Mouse (Mus musculus) midbrain, embryonic 14.5 days (tissue): ENCODE measurements around the gene Klf9. TPM values are rescaled to one million over a fixed set of nuclear protein-coding genes. Genes with fewer than 3 reads are reported as not detected.

Experiments used
- ATAC-seq: fragments of 200-750 bp; cut with Nextera tagmentation; 2 replicates; pipeline ENCODE4 v1.8.0; 2017; ENCODE audit warnings: moderate number of reproducible peaks, moderate library complexity; ENCODE audit not compliant: low FRiP score, low TSS enrichment
- DNase-seq: peaks from one replicate; pipeline ENCODE4 v3.0.0-alpha.2; 2015
- H3K27ac ChIP-seq: fragments of 300-500 bp; sonication (generic); replicated peaks from 2 replicates; pipeline ENCODE4 v1.5.1; 2014; ENCODE audit warnings: mild to moderate bottlenecking, low read depth, low read length, moderate library complexity
- H3K27me3 ChIP-seq: fragments of 300-500 bp; sonication (generic); 2 replicates; pipeline ENCODE4 v1.6.1; 2014; ENCODE audit warnings: low read length, control low read depth, mixed read lengths; ENCODE audit not compliant: control insufficient read depth, insufficient read depth
- H3K36me3 ChIP-seq: fragments of 300-500 bp; sonication (generic); 2 replicates; pipeline ENCODE4 v1.6.1; 2014; ENCODE audit warnings: low read length, control low read depth; ENCODE audit not compliant: control insufficient read depth, insufficient read depth
- H3K4me1 ChIP-seq: fragments of 300-500 bp; sonication (generic); 2 replicates; pipeline ENCODE4 v1.6.1; 2014; ENCODE audit warnings: mild to moderate bottlenecking, antibody characterized with exemption, low read length, control low read depth; ENCODE audit not compliant: control insufficient read depth, insufficient read depth
- H3K4me2 ChIP-seq: fragments of 300-500 bp; sonication (generic); 2 replicates; pipeline ENCODE4 v1.6.1; 2014; ENCODE audit warnings: mild to moderate bottlenecking, low read length, moderate library complexity
- H3K4me3 ChIP-seq: fragments of 300-500 bp; sonication (generic); replicated peaks from 2 replicates; pipeline ENCODE4 v1.5.1; 2014; ENCODE audit warnings: low read depth, low read length
- H3K9ac ChIP-seq: fragments of 300-500 bp; sonication (generic); replicated peaks from 2 replicates; pipeline ENCODE4 v1.6.1; 2014; ENCODE audit warnings: mild to moderate bottlenecking, low read length, moderate library complexity
- H3K9me3 ChIP-seq: fragments of 300-500 bp; sonication (generic); 2 replicates; pipeline ENCODE4 v1.6.1; 2016; ENCODE audit warnings: low read length, control low read depth, mixed read lengths; ENCODE audit not compliant: control insufficient read depth
- WGBS: fragments of 180-500 bp; shearing (Covaris S2); extraction: QIAGEN DNeasy Blood & Tissue Kit; methylation state at CpG from one replicate; pipeline ENCODE4 v1.1.7; 2014; 5-methylcytosine and 5-hydroxymethylcytosine counted together
- polyA plus RNA-seq: library from polyadenylated mRNA; unstranded; fragments of >200 nt; fragmentation: Nextera tagmentation; extraction: Ambion mirVana; gene quantifications from 2 replicates; pipeline ENCODE4 v1.2.1, GENCODE M21; 2014

Gene Klf9
- polyA plus RNA-seq, 1 experiment from 2014 or later: 0.93 TPM

DNA sequence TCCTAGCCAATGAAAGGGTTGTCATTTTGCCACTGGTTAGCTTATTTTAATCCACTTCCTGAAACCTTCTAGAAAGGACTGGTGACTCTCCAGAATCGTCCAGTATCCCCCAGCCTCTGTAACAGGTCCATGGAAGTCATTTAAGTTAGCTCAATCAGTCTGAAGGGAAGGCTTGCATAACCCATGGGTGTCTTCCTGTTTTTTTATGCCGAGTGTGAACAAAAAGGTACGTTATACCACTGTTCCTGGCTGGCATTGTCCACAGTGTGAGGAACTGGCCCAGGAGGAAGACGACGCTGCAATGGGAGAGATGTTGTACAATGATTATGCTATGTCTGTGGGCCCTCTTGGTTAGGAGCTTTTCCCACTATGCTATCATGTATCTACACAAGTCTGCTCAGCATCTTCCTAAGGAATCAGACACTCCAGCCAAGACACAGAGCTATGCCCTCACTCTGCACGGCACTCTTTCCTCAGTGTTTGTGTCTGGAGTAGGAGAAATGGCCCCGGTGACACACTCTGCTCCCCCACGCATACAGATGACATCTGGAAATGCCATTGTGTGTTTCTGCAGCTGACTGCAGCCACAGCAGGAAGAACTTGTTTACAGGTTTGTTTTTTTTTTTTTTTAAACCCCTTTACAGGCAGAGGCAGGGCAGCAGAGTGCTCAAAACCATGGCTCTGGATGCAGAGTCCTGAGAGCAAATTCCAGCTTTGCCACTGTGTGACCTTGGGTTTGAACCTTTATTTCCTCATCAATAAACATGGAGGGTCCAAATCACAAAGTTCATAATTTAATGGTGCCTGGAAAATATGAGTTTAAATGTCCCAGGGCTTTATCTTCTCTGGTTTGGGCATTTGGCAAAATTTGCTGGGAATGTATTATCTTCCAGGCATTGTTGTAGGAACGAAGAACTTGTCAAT, 15.5 kb upstream of the Klf9 start:
- Histone ChIP-seq H3K27me3 (no peaks in the 10 kb centered on the region), H3K9me3 (no peaks in the 10 kb centered on the region), H3K4me3 (no peak overlapping the region), H3K4me1 (no peaks in the 10 kb centered on the region), H3K27ac (no peak overlapping the region), H3K9ac (no peak overlapping the region), H3K36me3 (no peaks in the 10 kb centered on the region), H3K4me2 (no peak overlapping the region)
- DNase-seq (no peak), ATAC-seq (no peak)
- 82% methylated on average over 9 of the region's 9 CpGs for WGBS

- H3K9me3 ChIP-seq: no peaks in the 10 kb centered on the region
- H3K36me3 ChIP-seq: no peaks in the 10 kb centered on the region
- H3K4me2 ChIP-seq: no peak overlapping the region
- H3K4me1 ChIP-seq: no peaks in the 10 kb centered on the region
- H3K4me3 ChIP-seq: no peak overlapping the region
- H3K9ac ChIP-seq: no peak overlapping the region
- H3K27me3 ChIP-seq: peaks cover 12% of the 10 kb centered on the region
- ATAC-seq: no peak
- no peak overlapping the region for H3K27ac ChIP-seq
- 98% methylated on average over 2 of the region's 2 CpGs for WGBS
- DNase-seq: no peak
Observed at GRCm38 (mm10) chr19:23129908-23130307, 11.1 kb upstream of the Klf9 start.

DNA sequence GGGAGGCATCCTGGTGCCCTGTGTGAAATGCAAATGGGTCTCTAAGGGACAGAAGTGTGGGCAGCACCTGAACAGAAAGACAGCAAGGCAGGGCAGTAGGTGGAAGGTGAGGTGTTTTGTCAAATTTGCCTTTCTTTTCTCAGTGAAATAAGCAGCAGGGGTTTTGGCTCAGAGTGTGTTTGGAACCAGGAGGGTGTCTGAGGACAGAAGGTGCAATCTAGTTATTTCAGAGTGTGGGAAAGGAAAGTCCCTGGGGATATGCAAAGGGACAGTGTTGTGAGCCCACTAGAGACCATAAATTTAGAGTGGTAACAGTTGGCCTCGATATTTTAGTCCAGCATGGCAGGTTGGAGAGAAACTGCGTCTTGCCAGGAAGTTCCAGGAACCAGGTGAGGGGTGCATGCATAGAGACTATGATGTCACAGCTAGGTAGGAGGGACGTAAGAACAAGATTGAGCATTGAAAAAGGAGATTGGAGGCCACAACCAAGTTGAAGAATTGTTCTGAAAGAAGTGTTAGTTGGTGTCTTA, 8.9 kb upstream of the Klf9 start:
- 62% methylated on average over 3 of the region's 3 CpGs for WGBS
- Histone ChIP-seq H3K9ac (no peak overlapping the region), H3K27ac (no peak overlapping the region), H3K4me1 (peaks cover 18% of the 10 kb centered on the region), H3K27me3 (peaks cover 29% of the 10 kb centered on the region), H3K9me3 (no peaks in the 10 kb centered on the region), H3K36me3 (no peaks in the 10 kb centered on the region), H3K4me3 (no peak overlapping the region), H3K4me2 (no peak overlapping the region)
- ATAC-seq: no peak
- no peak for DNase-seq

GRCm38 (mm10) chr19:23132720-23133426, 8.2 kb upstream of the Klf9 start:
- Histone ChIP-seq H3K36me3 (no peaks in the 10 kb centered on the region), H3K9ac (no peak overlapping the region), H3K9me3 (no peaks in the 10 kb centered on the region), H3K4me1 (peaks cover 18% of the 10 kb centered on the region), H3K4me2 (no peak overlapping the region), H3K4me3 (no peak overlapping the region), H3K27me3 (peaks cover 35% of the 10 kb centered on the region), H3K27ac (no peak overlapping the region)
- ATAC-seq: no peak
- WGBS: 34% methylated on average over 7 of the region's 7 CpGs
- no peak for DNase-seq

GRCm38 (mm10) chr19:23133427-23134094, 7.5 kb upstream of the Klf9 start:
- H3K27me3 ChIP-seq: peaks cover 37% of the 10 kb centered on the region

GRCm38 (mm10) chr19:23134095-23134440, 7.0 kb upstream of the Klf9 start:
- H3K4me2 ChIP-seq: peak overlapping the region; percentile 89
- under 1% methylated on average over 14 of the region's 14 CpGs for WGBS
- peak; percentile 41 for DNase-seq
- peaks cover 37% of the 10 kb centered on the region for H3K27me3 ChIP-seq
- H3K36me3 ChIP-seq: no peaks in the 10 kb centered on the region
- no peak overlapping the region for H3K9ac ChIP-seq
- peaks cover 18% of the 10 kb centered on the region for H3K4me1 ChIP-seq
- ATAC-seq: no peak; the same call in 1 of the 2 replicates
- H3K4me3 ChIP-seq: peak overlapping the region; percentile 40
- no peak overlapping the region for H3K27ac ChIP-seq
- H3K9me3 ChIP-seq: no peaks in the 10 kb centered on the region

More at GRCm38 (mm10) chr19:23133427-23134094, 7.5 kb upstream of the Klf9 start:
- peak overlapping the region; percentile 89 for H3K4me2 ChIP-seq
- DNase-seq (no peak), ATAC-seq (no peak)
- H3K4me1 ChIP-seq: peaks cover 18% of the 10 kb centered on the region
- no peak overlapping the region for H3K27ac ChIP-seq
- H3K4me3 ChIP-seq: peak overlapping the region; percentile 40; the same call in 1 of the 2 replicates
- no peak overlapping the region for H3K9ac ChIP-seq
- no peaks in the 10 kb centered on the region for H3K36me3 ChIP-seq
- 6% methylated on average over 9 of the region's 9 CpGs for WGBS
- no peaks in the 10 kb centered on the region for H3K9me3 ChIP-seq

GRCm38 (mm10) chr19:23134441-23135301, 6.4 kb upstream of the Klf9 start:
- H3K36me3 ChIP-seq: no peaks in the 10 kb centered on the region
- under 1% methylated on average over 47 of the region's 47 CpGs for WGBS
- H3K27ac ChIP-seq: no peak overlapping the region
- peaks cover 37% of the 10 kb centered on the region for H3K27me3 ChIP-seq
- DNase-seq (peak; percentile 60), ATAC-seq (peak; percentile 31; the same call in 1 of the 2 replicates)
- H3K4me1 ChIP-seq: peaks cover 18% of the 10 kb centered on the region
- no peaks in the 10 kb centered on the region for H3K9me3 ChIP-seq
- peak overlapping the region; percentile 40 for H3K4me3 ChIP-seq
- H3K4me2 ChIP-seq: peak overlapping the region; percentile 89
- peak overlapping the region; percentile 45 for H3K9ac ChIP-seq
